13 mouse cellular contexts compared by ENCODE assay signal in the genomic region with DNA sequence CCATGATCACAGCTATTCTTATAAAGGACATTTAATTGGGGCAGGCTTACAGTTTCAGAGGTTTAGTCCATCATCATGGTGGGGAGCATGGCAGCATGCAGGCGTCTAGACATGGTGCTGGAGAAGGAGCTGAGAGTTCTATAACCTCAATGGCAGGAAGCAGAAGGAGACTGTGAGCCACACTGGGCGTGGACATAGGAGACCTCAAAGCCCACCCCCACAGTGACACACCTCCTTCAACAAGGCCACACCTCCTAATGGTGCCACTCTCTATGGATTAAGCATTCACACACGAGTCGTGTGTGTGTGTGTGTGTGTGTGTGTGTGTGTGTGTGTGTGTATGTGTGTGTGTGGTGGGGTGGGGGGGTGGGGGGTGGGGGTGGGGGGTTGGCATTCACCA.
"Had no signal": no experiment of that assay in that cellular context is flagged by ENCODE, and none has a peak within 500 bp of the region (broad histone marks: within the 10 kb centered on the region; RNA-seq: fewer than 3 reads in every experiment).

No protein-coding gene starts in this region.

- ATAC-seq: liver, embryonic 12.5 days; midbrain, embryonic 16.5 days had no signal

- H3K4me3 ChIP-seq: layer of hippocampus, adult 2 months; limb, embryonic 13.5 days; liver, embryonic 12.5 days; midbrain, embryonic 12.5 days; neural tube, embryonic 13.5 days had no signal

- H3K9me3 ChIP-seq: limb, embryonic 13.5 days; liver, embryonic 12.5 days; midbrain, embryonic 12.5 days; neural tube, embryonic 13.5 days had no signal

- H3K9ac ChIP-seq: limb, embryonic 13.5 days; liver, embryonic 12.5 days; lung, embryonic 14.5 days; midbrain, embryonic 12.5 days; neural tube, embryonic 13.5 days had no signal

- DNase-seq: kidney, postnatal 4 days; lung, embryonic 14.5 days; lung, postnatal 10 days; retina, postnatal 1 day; thymus, postnatal 36 days had no signal

- H3K27me3 ChIP-seq: limb, embryonic 13.5 days; liver, embryonic 12.5 days; midbrain, embryonic 12.5 days; neural tube, embryonic 13.5 days had no signal

- H3K4me1 ChIP-seq: midbrain, embryonic 12.5 days; neural tube, embryonic 13.5 days had no signal

- H3K36me3 ChIP-seq: limb, embryonic 13.5 days; liver, embryonic 12.5 days; midbrain, embryonic 12.5 days; neural tube, embryonic 13.5 days had no signal

- H3K27ac ChIP-seq: kidney, postnatal 0 days; layer of hippocampus, adult 2 months; limb, embryonic 13.5 days; liver, embryonic 12.5 days; macrophage; midbrain, embryonic 12.5 days; neural tube, embryonic 13.5 days had no signal

- H3K4me2 ChIP-seq: limb, embryonic 13.5 days; liver, embryonic 12.5 days; lung, embryonic 14.5 days; midbrain, embryonic 12.5 days; neural tube, embryonic 13.5 days had no signal
